In the genomic region with DNA sequence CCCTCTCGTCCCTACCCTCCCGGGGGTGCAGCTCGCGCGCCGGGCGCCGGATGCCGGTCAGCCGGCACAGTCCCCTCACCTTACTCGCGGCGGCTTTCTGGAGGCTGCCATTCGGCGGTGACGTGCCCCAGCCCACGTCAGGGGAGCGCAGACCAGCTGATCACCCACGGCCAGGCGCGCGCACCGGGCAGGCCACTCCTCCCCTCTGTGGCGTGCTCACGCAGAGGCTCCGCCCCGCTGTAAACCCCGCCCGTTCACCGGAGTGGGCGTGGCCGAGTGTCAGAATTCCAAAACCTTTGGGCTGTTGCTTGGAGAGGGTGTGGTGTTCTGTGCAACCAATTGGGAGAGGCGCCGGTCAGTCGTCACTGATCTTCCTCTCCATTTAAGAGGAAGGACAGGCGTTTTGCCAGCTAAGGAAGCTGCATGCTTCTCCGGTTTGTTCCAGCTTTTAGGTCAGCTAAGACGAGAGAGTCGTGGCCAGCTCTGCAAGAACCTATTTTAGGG, we compare ENCODE assay signal across 8 mouse cellular contexts. TPM values are rescaled to one million over a fixed set of nuclear protein-coding genes. Genes with fewer than 3 reads are reported as not detected.
A peak's percentile ranks its signal among the peaks of the same experiment; 100 is the strongest.
DNase-seq lines count a peak whose midpoint lies in the region; ATAC-seq lines count a peak whose summit lies in the region.

No protein-coding gene starts in this region.

- H3K4me3 ChIP-seq in heart, embryonic 14.5 days (ENCODE audit: control insufficient read depth in 1 of 2, insufficient read depth in 1 of 2, low read depth in 1 of 2, low read length in 2 of 2) = peak overlapping the region; percentile 89 to 92
- peak overlapping the region; percentile 77 for H3K4me3 ChIP-seq in liver, embryonic 13.5 days (replicated peaks)
- H3K4me3 ChIP-seq in stomach, embryonic 16.5 days (replicated peaks; ENCODE audit: low read length) = peak overlapping the region; percentile 98

- peak overlapping the region; percentile 71 for H3K4me2 ChIP-seq in heart, embryonic 14.5 days (ENCODE audit: low read length)
- peak overlapping the region; percentile 80 for H3K4me2 ChIP-seq in liver, embryonic 13.5 days
- H3K4me2 ChIP-seq in stomach, embryonic 16.5 days (ENCODE audit: low read depth, low read length) = peak overlapping the region; percentile 65

- H3K9me3 ChIP-seq in heart, embryonic 14.5 days (ENCODE audit: control insufficient read depth, low read length) = no peaks in the 10 kb centered on the region
- no peaks in the 10 kb centered on the region for H3K9me3 ChIP-seq in liver, embryonic 13.5 days (replicated peaks)
- H3K9me3 ChIP-seq in stomach, embryonic 16.5 days (replicated peaks; ENCODE audit: control insufficient read depth, low read length) = no peaks in the 10 kb centered on the region

- H3K36me3 ChIP-seq in heart, embryonic 14.5 days (ENCODE audit: control insufficient read depth, insufficient read depth, low read length) = no peaks in the 10 kb centered on the region; the same call in 1 of the 2 replicates
- H3K36me3 ChIP-seq in liver, embryonic 13.5 days = peaks cover 5% of the 10 kb centered on the region
- no peaks in the 10 kb centered on the region for H3K36me3 ChIP-seq in stomach, embryonic 16.5 days (ENCODE audit: control insufficient read depth, insufficient read depth, low read length)

- peak; percentile 92 for DNase-seq in CD4-positive helper T cell, adult 2 months (ENCODE audit: low read depth, low spot score)
- DNase-seq in brain, embryonic 18.5 days (ENCODE audit: low read depth, low spot score) = peak; percentile 92
- peak; percentile 100 for DNase-seq in kidney, postnatal 14 days
- DNase-seq in liver, embryonic 13.5 days = peak; percentile 99
- peak; percentile 100 for DNase-seq in neural tube, embryonic 10.5 days (ENCODE audit: extremely low spot score, low spot score)

- peak overlapping the region; percentile 88 to 95 for H3K27ac ChIP-seq in heart, embryonic 14.5 days (replicated peaks in 1 of 2; ENCODE audit: control insufficient read depth in 1 of 2, insufficient read depth in 1 of 2, low read depth in 2 of 2, low read length in 2 of 2)
- peak overlapping the region; percentile 84 for H3K27ac ChIP-seq in liver, embryonic 13.5 days
- peak overlapping the region; percentile 91 for H3K27ac ChIP-seq in stomach, embryonic 16.5 days (ENCODE audit: low read length)

- H3K4me1 ChIP-seq in heart, embryonic 14.5 days (ENCODE audit: control insufficient read depth in 2 of 2, insufficient read depth in 2 of 2, low read length in 2 of 2) = peaks cover 16 to 23% of the 10 kb centered on the region in 2 experiments
- H3K4me1 ChIP-seq in liver, embryonic 13.5 days (replicated peaks) = peaks cover 53% of the 10 kb centered on the region
- H3K4me1 ChIP-seq in stomach, embryonic 16.5 days (ENCODE audit: control insufficient read depth, insufficient read depth, low read length) = peaks cover 10% of the 10 kb centered on the region

- peak; percentile 96 for ATAC-seq in erythroid progenitor cell, adult 5-6 weeks (replicated peaks; ENCODE audit: low FRiP score, poor library complexity, severe bottlenecking)
- ATAC-seq in heart, embryonic 14.5 days (ENCODE audit: insufficient number of reproducible peaks, insufficient read depth, low FRiP score, low read depth) = peak; percentile 94
- peak; percentile 98 for ATAC-seq in liver, embryonic 13.5 days (ENCODE audit: low read depth)
- ATAC-seq in stomach, embryonic 16.5 days (ENCODE audit: insufficient read depth, low FRiP score) = peak; percentile 96

- H3K9ac ChIP-seq in heart, embryonic 14.5 days (ENCODE audit: low read length) = peak overlapping the region; percentile 96
- peak overlapping the region; percentile 93 for H3K9ac ChIP-seq in liver, embryonic 13.5 days
- peak overlapping the region; percentile 97 for H3K9ac ChIP-seq in stomach, embryonic 16.5 days (ENCODE audit: low read length)

- no peaks in the 10 kb centered on the region for H3K27me3 ChIP-seq in heart, embryonic 14.5 days (ENCODE audit: control insufficient read depth, insufficient read depth, low read length)
- H3K27me3 ChIP-seq in liver, embryonic 13.5 days = no peaks in the 10 kb centered on the region
- no peaks in the 10 kb centered on the region for H3K27me3 ChIP-seq in stomach, embryonic 16.5 days (ENCODE audit: control insufficient read depth, insufficient read depth, low read length)

- WGBS in heart, embryonic 14.5 days = under 1% methylated on average over 39 of the region's 39 CpGs
- under 1% methylated on average over 39 of the region's 39 CpGs for WGBS in liver, embryonic 13.5 days (ENCODE audit: insufficient replicate concordance)
- WGBS in stomach, embryonic 16.5 days = 0% methylated on average over 39 of the region's 39 CpGs

RNA-seq across cellular contexts. Expression of gene Xpnpep1, which starts 1.5 kb away (rescaled TPM):
- total RNA-seq in erythroid progenitor cell, adult 5-6 weeks (2015; ENCODE audit: low replicate concordance) = 36.4 and 45.7 TPM in 2 replicates
- total RNA-seq in erythroid progenitor cell, adult 5-6 weeks (2017; ENCODE audit: low replicate concordance) = 27.3 and 49.2 TPM in 2 replicates
- polyA plus RNA-seq in heart, embryonic 14.5 days (2014; fragmentation: Nextera tagmentation; extraction: Ambion mirVana) = 151 and 159 TPM in 2 replicates
- polyA plus RNA-seq in liver, embryonic 13.5 days (2015; fragmentation: Nextera tagmentation; extraction: Ambion mirVana) = 109 and 115 TPM in 2 replicates
- 157 and 160 TPM in 2 replicates for polyA plus RNA-seq in stomach, embryonic 16.5 days (2015; fragmentation: Nextera tagmentation; extraction: Ambion mirVana)

Comparison
In these comparisons a context has a peak if more than half of its experiments do, and no peak if none do; other contexts are left out.
1. Peak in every context shown above with its lines: DNase-seq, ATAC-seq, H3K4me3 ChIP-seq and H3K27ac ChIP-seq.